Mouse (Mus musculus): ENCODE measurements around the gene Zfp341. TPM values are rescaled to one million over a fixed set of nuclear protein-coding genes. Genes with fewer than 3 reads are reported as not detected.

Zfp341 gene
- polyA plus RNA-seq, 1 experiment from 2014 or later, result 1.3 TPM

- 63% methylated on average over 4 of the region's 4 CpGs for WGBS
- ATAC-seq (ENCODE audit: low FRiP score, low TSS enrichment), result no peak
- peak overlapping the region; percentile 76; the same call in 1 of the 2 replicates for H3K4me3 ChIP-seq (ENCODE audit: low read length)
- no peaks in the 10 kb centered on the region for H3K36me3 ChIP-seq (ENCODE audit: control insufficient read depth, insufficient read depth, low read length)
- no peaks in the 10 kb centered on the region for H3K27me3 ChIP-seq (ENCODE audit: control insufficient read depth, insufficient read depth, low read length)
- no peaks in the 10 kb centered on the region for H3K9me3 ChIP-seq (ENCODE audit: control insufficient read depth, low read length)
- peak overlapping the region; percentile 68 for H3K4me2 ChIP-seq (replicated peaks; ENCODE audit: low read depth, low read length)
- H3K27ac ChIP-seq (ENCODE audit: low read depth, low read length), result no peak overlapping the region
- H3K9ac ChIP-seq (ENCODE audit: low read depth, low read length), result no peak overlapping the region
- H3K4me1 ChIP-seq (ENCODE audit: control insufficient read depth, insufficient read depth, low read length), result peaks cover 40% of the 10 kb centered on the region
These were observed 42.4 kb upstream of the Zfp341 start for GRCm38 (mm10) chr2:154570666-154571065.

GRCm38 (mm10) chr2:154571266-154571665 lies 41.8 kb upstream of the Zfp341 start:
- H3K9ac ChIP-seq (ENCODE audit: low read depth, low read length), result no peak overlapping the region
- no peak overlapping the region for H3K27ac ChIP-seq (ENCODE audit: low read depth, low read length)
- H3K36me3 ChIP-seq (ENCODE audit: control insufficient read depth, insufficient read depth, low read length), result no peaks in the 10 kb centered on the region
- H3K4me1 ChIP-seq (ENCODE audit: control insufficient read depth, insufficient read depth, low read length), result peaks cover 38% of the 10 kb centered on the region
- WGBS, result 79% methylated on average over 4 of the region's 4 CpGs
- no peaks in the 10 kb centered on the region for H3K27me3 ChIP-seq (ENCODE audit: control insufficient read depth, insufficient read depth, low read length)
- ATAC-seq (ENCODE audit: low FRiP score, low TSS enrichment), result no peak
- no peaks in the 10 kb centered on the region for H3K9me3 ChIP-seq (ENCODE audit: control insufficient read depth, low read length)
- H3K4me2 ChIP-seq (replicated peaks; ENCODE audit: low read depth, low read length), result no peak overlapping the region
- no peak overlapping the region for H3K4me3 ChIP-seq (ENCODE audit: low read length)

- ATAC-seq (ENCODE audit: low FRiP score, low TSS enrichment), result no peak
- Histone ChIP-seq H3K4me2 (replicated peaks; ENCODE audit: low read depth, low read length) (no peak overlapping the region), H3K4me1 (ENCODE audit: control insufficient read depth, insufficient read depth, low read length) (peaks cover 30% of the 10 kb centered on the region), H3K36me3 (ENCODE audit: control insufficient read depth, insufficient read depth, low read length) (no peaks in the 10 kb centered on the region), H3K9ac (ENCODE audit: low read depth, low read length) (no peak overlapping the region), H3K9me3 (ENCODE audit: control insufficient read depth, low read length) (no peaks in the 10 kb centered on the region), H3K27ac (ENCODE audit: low read depth, low read length) (no peak overlapping the region), H3K27me3 (ENCODE audit: control insufficient read depth, insufficient read depth, low read length) (no peaks in the 10 kb centered on the region), H3K4me3 (ENCODE audit: low read length) (no peak overlapping the region)
- WGBS, result 74% methylated on average over 8 of the region's 8 CpGs
These were observed 41.1 kb upstream of the Zfp341 start for GRCm38 (mm10) chr2:154571976-154572375.

- Histone ChIP-seq H3K4me1 (ENCODE audit: control insufficient read depth, insufficient read depth, low read length) (peaks cover 20% of the 10 kb centered on the region), H3K9ac (ENCODE audit: low read depth, low read length) (no peak overlapping the region), H3K27me3 (ENCODE audit: control insufficient read depth, insufficient read depth, low read length) (no peaks in the 10 kb centered on the region), H3K9me3 (ENCODE audit: control insufficient read depth, low read length) (no peaks in the 10 kb centered on the region), H3K36me3 (ENCODE audit: control insufficient read depth, insufficient read depth, low read length) (no peaks in the 10 kb centered on the region), H3K4me2 (replicated peaks; ENCODE audit: low read depth, low read length) (no peak overlapping the region), H3K4me3 (ENCODE audit: low read length) (no peak overlapping the region), H3K27ac (ENCODE audit: low read depth, low read length) (no peak overlapping the region)
- WGBS, result 90% methylated on average over 3 of the region's 3 CpGs
- no peak for ATAC-seq (ENCODE audit: low FRiP score, low TSS enrichment)
These were observed 40.1 kb upstream of the Zfp341 start for GRCm38 (mm10) chr2:154572996-154573395.

- no peak for ATAC-seq (ENCODE audit: low FRiP score, low TSS enrichment)
- Histone ChIP-seq H3K4me1 (ENCODE audit: control insufficient read depth, insufficient read depth, low read length) (peaks cover 10% of the 10 kb centered on the region; the same call in 1 of the 2 replicates), H3K36me3 (ENCODE audit: control insufficient read depth, insufficient read depth, low read length) (no peaks in the 10 kb centered on the region), H3K9me3 (ENCODE audit: control insufficient read depth, low read length) (no peaks in the 10 kb centered on the region), H3K4me3 (ENCODE audit: low read length) (no peak overlapping the region), H3K27ac (ENCODE audit: low read depth, low read length) (no peak overlapping the region), H3K9ac (ENCODE audit: low read depth, low read length) (no peak overlapping the region), H3K4me2 (replicated peaks; ENCODE audit: low read depth, low read length) (no peak overlapping the region), H3K27me3 (ENCODE audit: control insufficient read depth, insufficient read depth, low read length) (no peaks in the 10 kb centered on the region)
- 58% methylated on average over 7 of the region's 7 CpGs for WGBS
These were observed 38.8 kb upstream of the Zfp341 start for GRCm38 (mm10) chr2:154574271-154574670.

GRCm38 (mm10) chr2:154576876-154577743 lies 36.0 kb upstream of the Zfp341 start:
- no peak overlapping the region for H3K9ac ChIP-seq (ENCODE audit: low read depth, low read length)
- no peak overlapping the region for H3K27ac ChIP-seq (ENCODE audit: low read depth, low read length)
- no peak overlapping the region for H3K4me3 ChIP-seq (ENCODE audit: low read length)
- H3K27me3 ChIP-seq (ENCODE audit: control insufficient read depth, insufficient read depth, low read length), result no peaks in the 10 kb centered on the region
- H3K9me3 ChIP-seq (ENCODE audit: control insufficient read depth, low read length), result no peaks in the 10 kb centered on the region
- H3K4me1 ChIP-seq (ENCODE audit: control insufficient read depth, insufficient read depth, low read length), result no peaks in the 10 kb centered on the region
- ATAC-seq (ENCODE audit: low FRiP score, low TSS enrichment), result no peak
- WGBS, result 48% methylated on average over 12 of the region's 12 CpGs
- H3K36me3 ChIP-seq (ENCODE audit: control insufficient read depth, insufficient read depth, low read length), result no peaks in the 10 kb centered on the region
- no peak overlapping the region for H3K4me2 ChIP-seq (replicated peaks; ENCODE audit: low read depth, low read length)

GRCm38 (mm10) chr2:154577744-154578067 lies 35.4 kb upstream of the Zfp341 start:
- Histone ChIP-seq H3K4me2 (replicated peaks; ENCODE audit: low read depth, low read length) (no peak overlapping the region), H3K4me3 (ENCODE audit: low read length) (no peak overlapping the region), H3K9ac (ENCODE audit: low read depth, low read length) (no peak overlapping the region), H3K9me3 (ENCODE audit: control insufficient read depth, low read length) (no peaks in the 10 kb centered on the region), H3K27ac (ENCODE audit: low read depth, low read length) (no peak overlapping the region), H3K4me1 (ENCODE audit: control insufficient read depth, insufficient read depth, low read length) (no peaks in the 10 kb centered on the region), H3K36me3 (ENCODE audit: control insufficient read depth, insufficient read depth, low read length) (no peaks in the 10 kb centered on the region), H3K27me3 (ENCODE audit: control insufficient read depth, insufficient read depth, low read length) (no peaks in the 10 kb centered on the region)
- ATAC-seq (ENCODE audit: low FRiP score, low TSS enrichment), result no peak
- WGBS, result 93% methylated on average over 6 of the region's 6 CpGs

- no peak overlapping the region for H3K4me2 ChIP-seq (replicated peaks; ENCODE audit: low read depth, low read length)
- no peaks in the 10 kb centered on the region for H3K27me3 ChIP-seq (ENCODE audit: control insufficient read depth, insufficient read depth, low read length)
- no peak for ATAC-seq (ENCODE audit: low FRiP score, low TSS enrichment)
- H3K9me3 ChIP-seq (ENCODE audit: control insufficient read depth, low read length), result no peaks in the 10 kb centered on the region
- no peaks in the 10 kb centered on the region for H3K36me3 ChIP-seq (ENCODE audit: control insufficient read depth, insufficient read depth, low read length)
- no peak overlapping the region for H3K9ac ChIP-seq (ENCODE audit: low read depth, low read length)
- no peaks in the 10 kb centered on the region for H3K4me1 ChIP-seq (ENCODE audit: control insufficient read depth, insufficient read depth, low read length)
- 84% methylated on average over 8 of the region's 8 CpGs for WGBS
- H3K4me3 ChIP-seq (ENCODE audit: low read length), result no peak overlapping the region
- H3K27ac ChIP-seq (ENCODE audit: low read depth, low read length), result no peak overlapping the region
These were observed 32.5 kb upstream of the Zfp341 start for GRCm38 (mm10) chr2:154580586-154580985.

- 100% methylated on average over 1 of the region's 1 CpGs for WGBS
- H3K9ac ChIP-seq (ENCODE audit: low read depth, low read length), result no peak overlapping the region
- H3K9me3 ChIP-seq (ENCODE audit: control insufficient read depth, low read length), result no peaks in the 10 kb centered on the region
- H3K27ac ChIP-seq (ENCODE audit: low read depth, low read length), result no peak overlapping the region
- no peak overlapping the region for H3K4me2 ChIP-seq (replicated peaks; ENCODE audit: low read depth, low read length)
- no peaks in the 10 kb centered on the region for H3K27me3 ChIP-seq (ENCODE audit: control insufficient read depth, insufficient read depth, low read length)
- H3K36me3 ChIP-seq (ENCODE audit: control insufficient read depth, insufficient read depth, low read length), result no peaks in the 10 kb centered on the region
- no peak overlapping the region for H3K4me3 ChIP-seq (ENCODE audit: low read length)
- ATAC-seq (ENCODE audit: low FRiP score, low TSS enrichment), result no peak
- H3K4me1 ChIP-seq (ENCODE audit: control insufficient read depth, insufficient read depth, low read length), result no peaks in the 10 kb centered on the region
These were observed 31.7 kb upstream of the Zfp341 start for GRCm38 (mm10) chr2:154581421-154581820.
